Mouse (Mus musculus): ENCODE data around the gene Vmn1r213. TPM values are rescaled to one million over a fixed set of nuclear protein-coding genes. Genes with fewer than 3 reads are reported as not detected.
A peak's percentile ranks its signal among the peaks of the same experiment; 100 is the strongest.

Vmn1r213 gene
- not detected for total RNA-seq (2021)
- long read RNA-seq, experiment 1 = 0 reads
- long read RNA-seq, experiment 2 = 0 reads

- intact Hi-C loops (cut with DNase I) = no loop called here
- no peak for DNase-seq (ENCODE audit: low spot score in 2 of 2)
Observed at GRCm38 (mm10) chr13:23007356-23007755, at the start of gene Vmn1r213. TSS of gene Vmn1r213 (plus strand) at chr13:23007656.

DNA sequence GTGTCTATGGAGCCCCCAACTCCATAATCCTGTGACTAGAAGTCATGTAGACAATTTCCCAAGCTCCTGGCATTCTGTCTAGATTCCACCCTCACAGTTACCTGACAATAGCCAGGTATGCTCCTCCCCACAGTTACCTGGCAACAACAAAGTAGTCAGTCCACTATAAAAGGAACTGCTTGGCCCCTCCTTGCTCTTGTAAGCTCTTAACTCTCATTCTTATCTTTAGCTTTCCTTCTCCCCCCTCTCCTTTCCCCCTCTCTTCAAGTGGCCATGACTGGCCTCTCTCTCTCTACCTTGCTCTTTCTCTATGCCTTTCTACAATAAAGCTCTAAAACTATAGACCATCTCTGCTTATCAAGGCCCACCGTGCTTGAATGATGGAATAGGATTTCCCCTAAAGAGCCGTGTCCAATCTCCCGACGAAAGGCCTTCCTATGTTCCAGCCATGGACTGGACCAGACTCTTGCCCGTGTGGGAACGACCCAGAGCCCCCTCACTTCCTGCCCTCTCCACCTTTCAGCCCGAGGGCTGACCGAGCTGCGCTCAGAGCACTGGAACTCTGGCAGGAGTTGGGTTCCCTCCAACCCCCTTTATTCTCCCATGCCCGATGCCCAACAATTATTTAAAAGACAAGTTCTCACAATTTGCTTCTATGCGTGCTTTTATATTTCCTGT is 17.1 kb upstream of the Vmn1r213 start:
- no peak for DNase-seq (ENCODE audit: low spot score in 2 of 2)
- intact Hi-C loops (cut with DNase I) = no loop called here

DNA sequence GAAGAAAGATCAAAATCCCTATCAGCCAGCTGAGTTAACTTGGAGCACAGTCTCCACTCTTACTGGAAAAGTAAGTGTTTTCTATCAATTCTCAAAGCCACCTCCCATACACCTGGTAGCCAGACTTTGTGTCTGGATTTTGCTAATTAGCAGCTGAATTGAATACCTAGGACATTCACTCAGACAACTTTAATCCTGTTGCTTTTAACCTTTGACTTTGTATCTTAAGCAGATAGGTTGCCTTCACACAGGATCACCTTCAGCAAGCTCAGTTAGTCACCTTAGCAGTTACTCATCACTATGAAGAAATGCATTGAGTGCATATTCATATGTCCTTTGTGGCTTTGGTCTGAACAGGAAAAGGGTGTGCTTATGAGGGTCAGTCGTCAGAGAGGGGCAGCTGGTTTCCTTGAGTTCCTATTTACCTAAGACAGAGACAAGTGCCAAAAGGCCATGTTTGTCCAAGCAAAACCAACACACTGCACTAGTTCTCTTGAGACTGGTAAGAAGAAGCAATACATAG is 15.2 kb upstream of the Vmn1r213 start:
- intact Hi-C loops (cut with DNase I) = no loop called here
- no peak for DNase-seq (ENCODE audit: low spot score in 2 of 2)

- no peak for DNase-seq (ENCODE audit: low spot score in 2 of 2)
- intact Hi-C loops (cut with DNase I) = no loop called here
Observed at GRCm38 (mm10) chr13:22992721-22993120, 14.7 kb upstream of the Vmn1r213 start.

DNA sequence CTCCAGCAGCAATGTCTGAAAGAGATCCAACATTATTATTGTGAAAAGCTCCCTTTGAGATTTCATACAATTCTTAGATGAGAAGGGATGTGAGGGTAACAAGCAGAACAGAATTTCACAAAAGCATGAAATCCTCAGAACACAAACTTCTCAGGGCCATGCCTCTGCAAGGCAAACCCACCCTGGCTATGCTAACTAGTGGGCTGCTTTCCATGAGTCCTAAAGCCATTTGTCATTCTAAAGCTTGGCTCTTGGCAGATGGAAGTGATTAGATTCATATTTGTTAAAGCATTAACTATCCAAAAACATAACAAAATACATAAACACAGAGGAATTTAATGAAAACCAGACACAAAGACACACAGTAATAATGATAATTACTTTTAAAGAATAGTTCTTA is 10.7 kb downstream of the Vmn1r213 start:
- DNase-seq (ENCODE audit: low spot score in 2 of 2) = no peak
- intact Hi-C loops (cut with DNase I) = no loop called here

GRCm38 (mm10) chr13:23024812-23025211 is 17.4 kb downstream of the Vmn1r213 start:
- intact Hi-C loops (cut with DNase I) = no loop called here
- DNase-seq (ENCODE audit: low spot score in 2 of 2) = no peak

- DNase-seq (ENCODE audit: low spot score in 2 of 2) = no peak
- intact Hi-C loops (cut with DNase I) = no loop called here
Observed at GRCm38 (mm10) chr13:23030118-23030517, 22.7 kb downstream of the Vmn1r213 start, which contains the start of gene Vmn1r214. TSS of gene Vmn1r214 (plus strand) at chr13:23030418.

DNA sequence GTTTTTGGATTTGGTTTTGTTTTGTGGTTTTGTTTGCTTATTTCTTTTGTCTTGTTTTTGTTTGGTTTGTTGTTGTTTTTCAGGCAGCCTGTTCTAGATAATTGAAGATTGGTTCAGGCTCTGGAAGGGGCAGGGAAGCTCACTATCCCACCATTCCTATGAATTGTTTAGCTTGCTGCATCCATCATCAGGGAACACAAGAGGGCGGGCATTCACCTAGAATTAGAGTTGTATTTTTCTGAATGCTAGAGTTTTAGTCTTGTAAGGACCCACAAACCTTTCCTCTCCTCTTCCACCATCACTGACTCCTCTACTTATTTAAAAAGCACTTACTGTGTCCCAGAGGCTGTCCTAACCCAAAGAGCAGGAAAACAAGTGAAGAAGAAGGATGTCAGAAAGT is 50.3 kb downstream of the Vmn1r213 start:
- intact Hi-C loops (cut with DNase I) = no loop called here

More for the DNA sequence above, 50.3 kb downstream of the Vmn1r213 start:
- DNase-seq (ENCODE audit: low spot score in 2 of 2) = peak; percentile 4 to 8

Other genes with a start within 250 kb of the Vmn1r213 start
- not detected for gene Vmn1r208, start 230.3 kb upstream of the Vmn1r213 start, total RNA-seq (2021)
- gene Vmn1r209, start 198.0 kb upstream of the Vmn1r213 start, total RNA-seq (2021) = under 1 TPM in 1 of 2 experiments, not detected in 1; 0.04 TPM
- not detected for gene Vmn1r210, start 176.3 kb upstream of the Vmn1r213 start, total RNA-seq (2021)
- not detected for gene Vmn1r211, start 150.1 kb upstream of the Vmn1r213 start, total RNA-seq (2021)
- gene Vmn1r212, start 123.5 kb upstream of the Vmn1r213 start, total RNA-seq (2021) = not detected
- not detected for gene Vmn1r214, start 22.8 kb downstream of the Vmn1r213 start, total RNA-seq (2021)
- not detected for gene Vmn1r215, start 60.4 kb downstream of the Vmn1r213 start, total RNA-seq (2021)
- not detected for gene Vmn1r217, start 110.6 kb downstream of the Vmn1r213 start, total RNA-seq (2021)
- not detected for gene Vmn1r218, start 125.5 kb downstream of the Vmn1r213 start, total RNA-seq (2021)
- not detected for gene Vmn1r219, start 151.7 kb downstream of the Vmn1r213 start, total RNA-seq (2021)
- gene Vmn1r220, start 180.3 kb downstream of the Vmn1r213 start, total RNA-seq (2021) = not detected
- gene Vmn1r221, start 206.5 kb downstream of the Vmn1r213 start, total RNA-seq (2021) = not detected
- not detected for gene Vmn1r222, start 228.3 kb downstream of the Vmn1r213 start, total RNA-seq (2021)
- not detected for gene Vmn1r223, start 239.5 kb downstream of the Vmn1r213 start, total RNA-seq (2021)

All from left cerebral cortex, postnatal 14 days (tissue).